Mouse (Mus musculus): ENCODE results near the gene Hcn2. TPM values are rescaled to one million over a fixed set of nuclear protein-coding genes. Genes with fewer than 3 reads are reported as not detected.

The Hcn2 gene
- total and polyA plus RNA-seq, 3 experiments = 0.21 to 2.2 (median 0.44) TPM

DNA sequence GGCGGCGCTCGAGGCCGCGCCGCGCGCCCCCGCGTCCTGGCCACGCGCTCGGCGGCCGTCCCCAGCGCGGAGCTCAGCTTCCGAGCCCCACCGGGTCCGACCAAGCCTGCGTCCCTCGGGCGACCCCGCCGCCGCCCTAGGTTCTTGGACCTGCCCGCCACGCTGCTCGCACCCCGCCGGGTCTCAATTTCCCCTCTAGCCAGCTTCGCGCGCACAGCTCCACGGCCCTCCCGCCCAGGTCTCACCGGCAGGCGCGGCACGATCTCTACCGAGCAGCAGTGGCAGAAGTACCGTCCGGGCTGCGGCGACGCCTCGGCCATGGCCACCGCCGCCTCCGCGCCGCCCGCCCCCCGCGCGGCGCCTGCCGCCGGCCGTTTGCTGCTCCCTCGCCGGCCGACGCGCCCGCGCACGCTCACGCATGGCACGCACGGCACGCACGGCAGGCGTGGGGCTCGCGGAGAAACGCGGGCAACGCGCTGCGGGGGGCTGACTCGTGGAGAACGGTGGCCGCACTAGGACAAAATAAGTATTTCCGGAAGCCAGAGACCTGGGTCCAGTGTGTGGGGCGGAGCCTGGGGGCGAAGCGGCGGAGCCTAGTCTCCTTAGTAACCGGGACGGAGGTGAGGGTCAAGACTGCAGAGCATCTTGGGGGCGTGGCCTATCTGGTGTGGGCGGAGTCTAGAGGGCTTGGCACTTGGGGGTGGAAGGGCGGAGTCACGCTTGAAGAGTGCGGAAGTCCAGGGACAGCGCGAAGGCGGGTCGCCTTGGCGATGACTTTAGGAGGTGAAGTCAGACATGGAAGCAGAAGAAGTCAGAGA, 50.3 kb downstream of the Hcn2 start, which contains the start of gene Rnf126:
Gene Rnf126 (minus strand): TSS at position 445 of the 818 bp plus-strand sequence.
- in situ Hi-C loops (cut with MboI; ENCODE audit: low pct_ligation_motif_present, low pct_unique_long_range_greater_than_20kb, low sequenced_read_pairs) (no loop called here), dilution Hi-C loops (cut with MboI; ENCODE audit: extremely low pct_ligation_motif_present, extremely low pct_unique_long_range_greater_than_20kb, low sequenced_read_pairs) (no loop called here)
- H3K79me2 ChIP-seq (replicated peaks; ENCODE audit: control insufficient read depth, extremely low read depth, insufficient read depth, poor library complexity, severe bottlenecking) = peaks cover 38% of the 10 kb centered on the region
- peaks cover 27 to 47% of the 10 kb centered on the region in 2 experiments for H3K4me1 ChIP-seq (ENCODE audit: control insufficient read depth in 1 of 2, insufficient read depth in 2 of 2)
- peak; percentile 100 for DNase-seq (ENCODE audit: extremely low read depth)
- H3K4me2 ChIP-seq (ENCODE audit: insufficient read depth, low read depth, poor library complexity, severe bottlenecking) = peak within 1 kb of the TSS; percentile 77
- no peaks in the 10 kb centered on the region for H3K9me3 ChIP-seq (replicated peaks; ENCODE audit: low read length)
- no peaks in the 10 kb centered on the region for H3K27me3 ChIP-seq (replicated peaks)
- TF ChIP-seq MEF2A (IDR thresholded peaks at IDR 0.05; ENCODE audit: borderline replicate concordance, low read depth, low read length) (peak; percentile 82; the same call in 1 of the 2 replicates), RAD21 (IDR thresholded peaks at IDR 0.05; ENCODE audit: low read depth, low read length) (no peak), GABPA (IDR thresholded peaks at IDR 0.05; ENCODE audit: insufficient replicate concordance, low read depth, low read length) (no peak; the same call in 1 of the 2 replicates), MYC (IDR thresholded peaks at IDR 0.05; ENCODE audit: low read depth, low read length) (peak; percentile 79), EP300 (IDR thresholded peaks at IDR 0.05; ENCODE audit: low read length) (no peak), ZKSCAN1 (IDR thresholded peaks at IDR 0.05; ENCODE audit: borderline replicate concordance, low read depth, low read length) (no peak), ZC3H11A (IDR thresholded peaks at IDR 0.05; ENCODE audit: low read depth, low read length) (no peak), USF1 (IDR thresholded peaks at IDR 0.05; ENCODE audit: low read depth, low read length) (peak; percentile 23; the same call in 1 of the 2 replicates), SIN3A (IDR thresholded peaks at IDR 0.05; ENCODE audit: low read length) (peak; percentile 73), UBTF (IDR thresholded peaks at IDR 0.05; ENCODE audit: low read depth, low read length) (no peak), HCFC1 (IDR thresholded peaks at IDR 0.05; ENCODE audit: low read depth, low read length) (peak; percentile 89), CTCF (conservative IDR thresholded peaks at IDR 0.05 in 1 of 2, IDR thresholded peaks at IDR 0.05 in 1 of 2; ENCODE audit: low read depth in 2 of 2, low read length in 2 of 2) (no peak), ZNF384 (IDR thresholded peaks at IDR 0.05; ENCODE audit: low read depth, low read length) (no peak), E2F4 (IDR thresholded peaks at IDR 0.05; ENCODE audit: insufficient replicate concordance, low read depth, low read length) (no peak), RCOR1 (conservative IDR thresholded peaks at IDR 0.05; ENCODE audit: low read depth, low read length) (no peak), SMC3 (IDR thresholded peaks at IDR 0.05; ENCODE audit: low read depth, low read length) (no peak), TCF12 (IDR thresholded peaks at IDR 0.05; ENCODE audit: low read depth, low read length) (peak; percentile 86), NELFE (IDR thresholded peaks at IDR 0.05; ENCODE audit: low read depth, low read length) (0 out of 2 replicates have a peak, but pooled peaks have one; percentile 52), BHLHE40 (IDR thresholded peaks at IDR 0.05; ENCODE audit: low read depth, low read length) (peak; percentile 95), CHD2 (IDR thresholded peaks at IDR 0.05; ENCODE audit: low read length) (peak; percentile 55; the same call in 1 of the 2 replicates), JUND (conservative IDR thresholded peaks at IDR 0.05; ENCODE audit: low read depth, low read length) (no peak), CHD1 (IDR thresholded peaks at IDR 0.05; ENCODE audit: low read depth, low read length) (no peak; the same call in 1 of the 2 replicates), KAT2A (IDR thresholded peaks at IDR 0.05; ENCODE audit: insufficient replicate concordance, low read length) (peak; percentile 84; the same call in 1 of the 2 replicates), IRF4 (IDR thresholded peaks at IDR 0.05; ENCODE audit: low read depth, low read length) (peak; percentile 40; the same call in 1 of the 2 replicates), ELF1 (IDR thresholded peaks at IDR 0.05; ENCODE audit: low read depth, low read length) (peak; percentile 99), MXI1 (IDR thresholded peaks at IDR 0.05; ENCODE audit: low read depth, low read length) (peak; percentile 89), POLR2AphosphoS2 (IDR thresholded peaks at IDR 0.05; ENCODE audit: low read depth, low read length) (no peak), MAX (IDR thresholded peaks at IDR 0.05; ENCODE audit: low read length) (peak; percentile 87), NRF1 (IDR thresholded peaks at IDR 0.05; ENCODE audit: low read depth, low read length) (peak; percentile 80), JUN (IDR thresholded peaks at IDR 0.05; ENCODE audit: insufficient read depth, low read depth, low read length) (no peak), ETS1 (conservative IDR thresholded peaks at IDR 0.05; ENCODE audit: low read depth, low read length) (peak; percentile 32; the same call in 1 of the 2 replicates), MAZ (IDR thresholded peaks at IDR 0.05; ENCODE audit: low read depth, low read length) (peak; percentile 91; the same call in 1 of the 2 replicates), TBP (conservative IDR thresholded peaks at IDR 0.05; ENCODE audit: low read depth, low read length) (0 out of 2 replicates have a peak, but pooled peaks have one; percentile 39), POLR2A (IDR thresholded peaks at IDR 0.05; ENCODE audit: low read depth, low read length) (peak; percentile 75), MAFK (IDR thresholded peaks at IDR 0.05; ENCODE audit: insufficient replicate concordance, low read length) (no peak), USF2 (conservative IDR thresholded peaks at IDR 0.05; ENCODE audit: low read depth, low read length) (no peak), PAX5 (IDR thresholded peaks at IDR 0.05; ENCODE audit: low read length) (no peak), ZMIZ1 (IDR thresholded peaks at IDR 0.05; ENCODE audit: low read depth, low read length) (peak; percentile 68; the same call in 1 of the 2 replicates)
- peaks cover 16 to 35% of the 10 kb centered on the region in 2 experiments for H3K36me3 ChIP-seq (replicated peaks in 1 of 2; ENCODE audit: control insufficient read depth in 1 of 2, insufficient read depth in 1 of 2, low read length in 1 of 2)
- H3K9ac ChIP-seq (ENCODE audit: insufficient read depth, low read depth) = peak within 1 kb of the TSS; percentile 99
- H3K4me3 ChIP-seq (replicated peaks in 1 of 3; ENCODE audit: low read depth in 2 of 3, low read length in 2 of 3, poor library complexity in 1 of 3) = peak within 1 kb of the TSS; percentile 92 to 98 (median 98)
- peak within 1 kb of the TSS; percentile 78 for H3K27ac ChIP-seq (ENCODE audit: insufficient read depth, low read depth)

Data from CH12.LX (cell line).